Mouse (Mus musculus): ENCODE results near the gene Olfr855.
A peak's percentile ranks its signal among the peaks of the same experiment; 100 is the strongest.

The Olfr855 gene

GRCm38 (mm10) chr9:19582317-19582716 is at the start of gene Olfr855:
Gene Olfr855 (plus strand): TSS chr9:19582617.
- DNase-seq (ENCODE audit: low read depth) = no peak

- no peak for DNase-seq (ENCODE audit: low read depth)
Measured at GRCm38 (mm10) chr9:19540976-19541375, 41.4 kb upstream of the Olfr855 start, which contains the start of gene Olfr853. Gene Olfr853 (minus strand): TSS chr9:19541076.

- DNase-seq (ENCODE audit: low read depth) = no peak
Measured at GRCm38 (mm10) chr9:19567282-19567681, 15.1 kb upstream of the Olfr855 start, which contains the start of gene Olfr854. Gene Olfr854 (minus strand): TSS chr9:19567382.

GRCm38 (mm10) chr9:19621297-19621696 is 38.9 kb downstream of the Olfr855 start:
- peak; percentile 17 for DNase-seq (ENCODE audit: low read depth)

- peak; percentile 98 for DNase-seq (ENCODE audit: low read depth)
Measured at GRCm38 (mm10) chr9:19621843-19622822, 39.7 kb downstream of the Olfr855 start, which contains the start of gene Zfp317. Gene Zfp317 (plus strand): TSS chr9:19622102.

- DNase-seq (ENCODE audit: low read depth) = no peak
Measured at GRCm38 (mm10) chr9:19629574-19629973, 47.2 kb downstream of the Olfr855 start.
